Mouse (Mus musculus): ENCODE measurements around the gene Man1b1.

DNA sequence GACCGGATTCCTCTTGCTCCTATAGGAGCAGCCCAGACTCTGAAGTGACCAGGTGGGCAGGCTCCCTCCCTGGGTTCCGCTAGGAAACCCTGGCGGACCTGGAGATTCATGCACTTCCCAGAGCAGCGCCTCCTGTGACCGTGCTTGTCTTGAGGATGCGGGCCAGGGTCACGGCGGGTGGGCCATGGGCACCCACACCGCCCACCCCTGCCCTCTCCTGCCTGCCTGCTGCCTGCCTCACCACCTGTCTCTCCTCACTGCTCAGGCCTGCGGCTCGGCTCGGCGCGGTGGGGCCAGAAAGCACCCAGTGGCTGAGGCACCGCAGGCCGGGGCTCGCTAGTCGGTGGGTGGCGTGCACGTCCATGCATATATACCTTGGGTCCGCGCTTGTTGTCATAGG, 21.2 kb upstream of the Man1b1 start:
- TF ChIP-seq CTCF (IDR thresholded peaks at IDR 0.05) (no peak), POLR2A (IDR thresholded peaks at IDR 0.05; ENCODE audit: insufficient read depth, low read depth, low read length) (no peak)
